Mouse (Mus musculus): Measurements from ENCODE around the gene Ptrh2. TPM values are rescaled to one million over a fixed set of nuclear protein-coding genes. Genes with fewer than 3 reads are reported as not detected.

Gene Ptrh2
- 20.0 and 21.5 TPM in 2 replicates for polyA plus RNA-seq (2012; rRNA removed)

GRCm38 (mm10) chr11:86683395-86684125, at the start of gene Ptrh2, which contains the start of gene Vmp1:
Gene Ptrh2, plus strand, starts transcription at chr11:86683985.
Gene Vmp1, minus strand, starts transcription at chr11:86683836.

Other genes with a start within 250 kb of the Ptrh2 start
- gene Rnft1, start 199.3 kb upstream of the Ptrh2 start, polyA plus RNA-seq (2012; rRNA removed), result 8.7 and 10.5 TPM in 2 replicates
- 29.0 and 30.8 TPM in 2 replicates for gene Rps6kb1, start 139.2 kb upstream of the Ptrh2 start, polyA plus RNA-seq (2012; rRNA removed)
- gene Tubd1, start 139.0 kb upstream of the Ptrh2 start, polyA plus RNA-seq (2012; rRNA removed), result 6.3 and 6.7 TPM in 2 replicates
- 62.1 and 69.4 TPM in 2 replicates for gene Vmp1, start 149 bp upstream of the Ptrh2 start, polyA plus RNA-seq (2012; rRNA removed)
- gene Cltc, start 73.6 kb downstream of the Ptrh2 start, polyA plus RNA-seq (2012; rRNA removed), result 171 and 187 TPM in 2 replicates
- 14.9 and 15.3 TPM in 2 replicates for gene Dhx40, start 123.8 kb downstream of the Ptrh2 start, polyA plus RNA-seq (2012; rRNA removed)

Data from central nervous system, embryonic 18 days (tissue).